Mouse (Mus musculus) adrenal gland, postnatal 25 days (tissue): ENCODE measurements at regions not wholly inside any gene's neighbourhood (a gene's known extent, or its start where the extent isn't known, plus 50 kb on each side); places are given as distances from the start of the nearest gene placed in this dataset.

Source experiments
- DNase-seq: peaks from one replicate; pipeline ENCODE4 v3.0.0; 2021; ENCODE audit warnings: mixed read lengths

DNA sequence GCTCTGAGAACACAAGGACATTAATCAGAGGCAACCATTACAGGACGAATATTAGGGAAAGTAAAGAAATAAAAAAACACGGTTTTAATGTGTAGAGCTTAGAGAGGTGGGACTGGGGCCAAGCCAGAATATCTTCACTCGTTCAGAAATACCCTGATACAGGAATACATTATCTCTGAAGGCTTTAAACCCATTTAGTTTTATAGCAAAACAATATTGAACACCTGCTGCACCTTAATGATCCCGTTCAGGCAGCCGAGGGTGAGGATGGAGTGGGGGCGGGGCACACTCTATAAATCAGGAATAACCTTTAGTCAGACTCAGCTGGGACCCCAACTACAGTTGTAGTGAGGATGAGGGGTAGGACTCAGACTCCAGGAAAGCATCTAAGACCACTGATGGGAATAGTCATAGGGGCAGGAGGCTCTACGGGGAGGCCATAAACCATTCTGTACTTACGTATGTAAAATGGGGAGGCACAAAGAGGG, 508.0 kb upstream of the Adam5 start:
- no peak for DNase-seq

- peak; percentile 7 for DNase-seq
Measured at GRCm38 (mm10) chr8:25331161-25331776, 507.1 kb upstream of the Adam5 start.

DNA sequence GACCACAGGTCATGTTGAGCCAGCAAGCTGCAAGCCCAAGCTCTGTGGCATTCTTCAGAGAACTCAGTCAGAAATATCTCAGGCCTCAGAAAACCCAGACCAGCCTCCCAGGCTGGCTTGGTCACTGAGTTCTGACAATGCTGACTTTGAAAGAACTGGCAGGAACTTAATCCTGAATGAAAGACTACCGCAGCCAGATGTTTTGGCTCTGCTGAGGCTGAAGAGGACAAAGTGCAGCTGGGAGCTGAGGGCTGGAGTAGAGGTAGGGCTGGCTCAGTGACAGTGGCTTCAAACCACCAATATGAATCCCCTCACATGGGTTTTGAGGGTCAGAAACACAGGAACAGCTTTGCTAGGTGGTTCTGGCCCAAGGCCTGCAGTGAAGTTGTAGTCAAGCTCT, 505.6 kb upstream of the Adam5 start:
- no peak for DNase-seq

DNA sequence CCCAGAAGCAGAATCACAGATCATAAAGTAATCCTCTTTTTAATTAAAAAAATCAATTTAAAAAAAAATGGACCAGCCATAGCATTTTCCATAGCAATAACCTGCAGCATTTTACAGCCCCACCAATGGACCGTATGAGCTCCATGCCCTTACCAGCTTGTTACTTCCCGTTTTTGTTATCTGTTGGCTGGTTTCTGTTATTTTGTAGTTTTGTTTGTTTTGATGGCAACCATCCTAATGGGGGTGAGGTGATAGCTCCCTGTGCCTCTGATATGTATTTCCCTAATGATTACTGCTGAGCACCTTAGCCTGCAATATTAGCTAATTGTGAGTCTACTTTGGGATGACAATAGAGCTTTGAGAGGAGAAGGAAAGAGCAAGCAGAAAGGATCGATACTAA, 504.1 kb upstream of the Adam5 start:
- DNase-seq = no peak

DNA sequence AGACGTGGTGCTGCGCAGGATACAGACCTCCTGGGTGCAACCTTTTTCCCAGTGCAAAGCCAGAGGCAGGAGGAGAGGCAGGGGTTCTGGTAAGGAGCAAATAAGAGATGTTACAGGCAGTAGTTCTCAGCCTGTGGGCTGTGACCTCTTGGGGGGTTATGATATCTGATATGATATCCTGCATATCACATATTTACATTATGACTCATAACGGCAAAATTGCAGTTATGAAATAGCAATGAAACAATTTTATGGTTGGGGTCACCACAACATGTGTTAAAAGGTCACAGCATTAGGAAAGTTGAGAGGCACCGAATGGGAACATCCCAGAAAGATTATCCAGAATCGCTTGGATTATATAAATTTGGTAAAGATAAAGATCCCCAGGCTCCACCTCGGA, 502.8 kb upstream of the Adam5 start:
- DNase-seq = no peak

DNA sequence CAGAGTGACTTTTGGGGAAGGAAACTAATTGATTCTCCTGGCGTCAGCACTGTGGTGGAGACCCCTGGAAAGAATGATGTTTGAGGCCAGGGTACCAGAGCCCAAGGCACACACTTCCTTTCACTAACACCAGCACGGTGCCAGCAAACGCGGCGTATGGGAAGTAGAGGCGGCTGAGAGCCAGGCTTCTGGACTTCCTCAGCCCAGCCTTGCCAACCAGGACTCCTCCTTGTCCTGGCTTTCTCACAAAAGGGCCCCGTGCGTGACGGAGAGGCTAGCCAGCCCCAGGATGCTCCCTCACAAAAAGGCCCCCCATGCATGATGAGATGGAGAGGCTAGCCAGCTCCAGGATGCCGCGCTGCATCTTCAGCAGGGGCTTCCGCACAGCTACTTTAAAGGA, 502.1 kb upstream of the Adam5 start:
- DNase-seq = no peak

GRCm38 (mm10) chr8:25324731-25325130, 500.6 kb upstream of the Adam5 start:
- no peak for DNase-seq

DNA sequence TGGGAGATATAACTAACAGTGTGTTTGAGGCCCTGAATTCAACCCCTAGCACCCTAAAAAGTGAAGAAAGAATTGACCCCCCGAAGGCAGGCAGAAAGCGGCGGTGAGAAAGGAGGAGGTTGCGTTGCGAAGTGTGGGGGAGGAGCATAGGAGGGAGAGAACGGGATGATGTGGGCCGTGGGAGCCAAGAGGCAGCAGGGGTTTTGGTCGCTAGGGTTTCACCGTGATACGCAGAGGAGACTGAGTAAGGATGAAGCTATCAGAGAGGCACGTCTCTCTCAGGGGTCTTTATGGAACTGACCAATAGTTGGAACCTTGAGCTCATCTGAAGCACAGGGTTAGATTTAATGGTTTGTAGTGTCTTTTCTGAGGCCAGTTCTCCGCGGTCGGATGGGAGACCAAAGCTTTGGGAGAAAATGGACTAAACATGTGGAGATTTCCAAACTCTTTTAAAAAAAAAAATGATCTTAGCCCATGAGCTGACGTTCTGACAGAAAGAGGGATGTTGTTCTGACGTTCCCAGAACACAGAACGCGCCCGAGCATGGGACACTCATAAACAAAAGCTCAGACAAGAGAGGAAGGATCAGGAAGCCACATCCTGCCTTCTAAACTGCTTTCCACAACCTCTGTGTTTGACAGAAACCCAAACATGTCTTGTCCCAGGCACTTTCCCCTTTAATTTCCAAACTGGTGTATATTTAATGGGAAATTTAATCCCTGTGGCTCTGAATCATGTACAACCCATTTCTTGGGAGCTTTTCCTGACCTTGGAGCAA, 499.7 kb upstream of the Adam5 start:
- DNase-seq = no peak

DNA sequence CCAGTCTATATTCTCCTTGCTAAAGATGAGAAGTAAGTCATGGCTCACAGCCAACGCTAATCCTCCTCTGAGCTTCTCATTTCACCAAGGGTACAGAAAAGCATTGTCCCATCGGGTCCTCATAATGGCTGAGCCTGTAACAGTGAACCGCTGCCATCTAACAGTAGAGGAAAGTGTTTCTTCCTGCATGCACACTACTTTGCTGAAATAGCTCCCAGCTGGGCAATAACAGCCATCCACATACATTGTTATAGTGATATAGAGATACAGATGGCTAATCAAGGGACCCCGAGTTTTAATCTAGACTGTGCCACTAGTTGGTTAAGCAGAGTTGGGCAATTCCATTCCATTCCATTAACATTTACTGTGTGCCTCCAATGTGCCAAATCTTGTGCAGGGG, 492.2 kb upstream of the Adam5 start:
- DNase-seq = no peak

- DNase-seq = no peak
Measured at GRCm38 (mm10) chr8:25311811-25312533, 487.8 kb upstream of the Adam5 start.

DNA sequence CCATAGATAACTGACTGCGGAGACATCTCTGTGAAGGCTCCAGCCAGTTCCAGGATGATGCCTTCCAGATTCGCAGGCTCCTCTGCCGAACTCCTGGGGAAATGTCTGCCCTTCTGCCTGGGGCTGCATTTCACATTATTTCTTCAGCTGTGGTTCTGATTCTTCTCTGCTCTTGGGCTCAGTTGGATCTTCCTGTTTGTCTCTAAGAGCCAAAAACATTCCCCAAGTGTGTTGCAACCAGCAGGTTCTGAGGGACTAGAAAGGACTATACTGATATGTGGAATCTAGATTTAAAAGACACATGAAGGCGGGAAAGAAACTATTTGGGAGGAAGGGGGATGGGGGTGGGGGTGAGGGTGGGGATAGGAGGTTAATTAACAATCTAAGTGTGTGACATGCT, 483.8 kb upstream of the Adam5 start:
- DNase-seq = no peak

GRCm38 (mm10) chr8:25307511-25307910, 483.3 kb upstream of the Adam5 start:
- DNase-seq = no peak

DNA sequence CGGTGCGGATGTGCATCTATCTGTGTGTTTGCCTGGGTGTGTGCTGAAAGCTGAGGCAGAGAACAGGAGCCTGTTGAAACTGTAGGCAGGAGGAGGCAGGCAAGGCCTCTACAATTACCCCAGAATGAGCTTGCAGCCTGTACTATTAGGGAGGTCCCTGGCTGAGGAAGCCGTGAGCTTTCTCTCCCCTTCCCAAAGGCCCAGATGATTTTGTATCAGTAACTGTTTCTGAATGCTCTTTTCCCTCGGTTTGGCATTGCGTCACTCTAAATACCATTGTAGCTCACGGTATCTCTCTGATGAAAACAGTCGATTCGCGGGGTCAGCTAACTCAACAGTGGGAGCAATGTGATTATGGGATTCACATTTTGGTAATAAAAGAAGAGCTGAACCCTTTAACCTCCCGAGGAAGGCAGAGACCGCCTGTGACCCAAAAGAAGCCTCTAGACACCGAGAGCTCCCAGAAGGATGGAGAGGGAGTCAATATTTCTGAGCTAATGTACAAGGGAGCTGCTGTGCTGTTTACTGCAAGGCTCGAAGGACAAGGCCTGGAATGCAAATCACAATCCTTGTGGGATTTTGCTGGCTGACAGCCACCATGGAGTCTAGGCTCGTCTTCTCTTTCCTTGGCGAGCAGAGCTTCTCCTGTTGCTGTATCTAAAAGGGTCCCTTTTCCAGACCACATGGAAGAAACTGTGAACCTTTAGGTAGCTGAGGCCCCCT, 482.8 kb upstream of the Adam5 start:
- no peak for DNase-seq
